Comparison of ENCODE assay signal across 10 mouse cellular contexts in the genomic region with DNA sequence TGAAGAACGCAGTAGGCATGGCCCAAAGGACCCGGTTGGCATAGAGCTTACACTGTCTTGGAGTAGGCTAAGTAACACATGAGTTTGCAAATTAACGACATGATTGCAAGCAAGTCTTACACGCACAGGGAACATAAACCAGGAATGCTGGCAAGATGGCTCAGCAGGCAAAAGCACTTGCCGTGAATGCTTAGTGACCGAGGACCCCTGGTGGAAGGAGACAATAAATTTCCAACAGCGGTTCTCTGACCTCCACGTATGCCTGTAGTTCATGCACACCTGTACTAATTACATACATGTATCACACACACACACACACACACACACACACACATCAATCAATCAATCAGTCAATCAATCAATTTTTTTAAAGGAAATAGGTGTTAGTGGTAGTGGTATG. TPM values are rescaled to one million over a fixed set of nuclear protein-coding genes. Genes with fewer than 3 reads are reported as not detected.
A peak's percentile ranks its signal among the peaks of the same experiment; 100 is the strongest.
DNase-seq lines count a peak whose midpoint lies in the region; TF ChIP-seq lines count a peak whose summit lies in the region.
"Had no signal": no experiment of that assay in that cellular context is flagged by ENCODE, and none has a peak within 500 bp of the region (broad histone marks: within the 10 kb centered on the region; RNA-seq: fewer than 3 reads in every experiment).

No protein-coding gene starts in this region.

- no peaks in the 10 kb centered on the region for H3K9me3 ChIP-seq in E14TG2a.4 (ENCODE audit: low read length)
- H3K9me3 ChIP-seq: heart, embryonic 12.5 days; limb, embryonic 15.5 days had no signal

- TF ChIP-seq CTCF in E14TG2a.4 (conservative IDR thresholded peaks at IDR 0.05; ENCODE audit: low read length): 0 out of 2 replicates have a peak, but pooled peaks have one; percentile 19
- TF ChIP-seq CTCF in left cerebral cortex, adult 2 months (IDR thresholded peaks at IDR 0.05): no peak; the same call in none of the 2 replicates

- H3K4me3 ChIP-seq in E14TG2a.4 (replicated peaks; ENCODE audit: low read length): no peak overlapping the region
- H3K4me3 ChIP-seq in left cerebral cortex, adult 2 months: no peak overlapping the region
- H3K4me3 ChIP-seq: heart, embryonic 12.5 days; limb, embryonic 15.5 days had no signal

- H3K36me3 ChIP-seq in E14TG2a.4 (ENCODE audit: insufficient read depth, low read length): no peaks in the 10 kb centered on the region
- H3K36me3 ChIP-seq: heart, embryonic 12.5 days; limb, embryonic 15.5 days had no signal

- no peak overlapping the region for H3K27ac ChIP-seq in left cerebral cortex, adult 2 months
- H3K27ac ChIP-seq: limb, embryonic 15.5 days had no signal

- no peaks in the 10 kb centered on the region for H3K4me1 ChIP-seq in E14TG2a.4 (replicated peaks; ENCODE audit: low read depth, low read length)
- H3K4me1 ChIP-seq: heart, embryonic 12.5 days; limb, embryonic 15.5 days had no signal

- intact Hi-C loops in left cerebral cortex, adult 2 months (cut with DNase I): no loop called here

- peak; percentile 2 for DNase-seq in kidney, postnatal 14 days
- DNase-seq in kidney, adult 18-20 months: no peak
- DNase-seq in NIH3T3 (ENCODE audit: low read depth): peak; percentile 43
- DNase-seq in hindlimb bud, embryonic 11.5 days (ENCODE audit: extremely low spot score, low read depth, low spot score): peak; percentile 0
- DNase-seq in left cerebral cortex, adult 2 months (ENCODE audit: extremely low spot score in 1 of 2, low spot score in 2 of 2): no peak
- DNase-seq in cerebellum, adult 9-10 months: no peak

- no peaks in the 10 kb centered on the region for H3K27me3 ChIP-seq in E14TG2a.4 (ENCODE audit: insufficient read depth, low read length)
- H3K27me3 ChIP-seq: heart, embryonic 12.5 days; limb, embryonic 15.5 days had no signal

RNA-seq across cellular contexts. Expression of gene Alg11, which starts 31.0 kb away (rescaled TPM):
- 10 to 100 TPM; 30.6 to 32.0 TPM for total RNA-seq in left cerebral cortex, adult 2 months (2021)

RNA-seq across cellular contexts. Expression of gene Atp7b, which starts 31.5 kb away (rescaled TPM):
- total RNA-seq in left cerebral cortex, adult 2 months (2021): 1 to 10 TPM; 1.9 to 2.1 TPM

RNA-seq across cellular contexts. Expression of gene Nek5, which starts 33.3 kb away (rescaled TPM):
- total RNA-seq in left cerebral cortex, adult 2 months (2021): not detected
- total RNA-seq: common myeloid progenitor, adult 5-6 weeks had no signal

Comparison
In these comparisons a context has a peak if more than half of its experiments do, and no peak if none do; other contexts are left out.
1. DNase-seq: peak in kidney, postnatal 14 days (single experiment), NIH3T3 (single experiment) and hindlimb bud, embryonic 11.5 days (single experiment); none in kidney, adult 18-20 months (single experiment), left cerebral cortex, adult 2 months (0 of 2) and cerebellum, adult 9-10 months (single experiment).